In genomic region chr12:112774026-112774425, GRCm38 (mm10) we compare ENCODE assay signal across 23 mouse cellular contexts.
"Had no signal": no experiment of that assay in that cellular context is flagged by ENCODE, and none has a peak within 500 bp of the region (broad histone marks: within the 10 kb centered on the region; RNA-seq: fewer than 3 reads in every experiment).

No protein-coding gene starts in this region.

- H3K4me1 ChIP-seq: hindbrain, embryonic 13.5 days; hindbrain, embryonic 15.5 days; liver, embryonic 13.5 days; liver, embryonic 15.5 days had no signal

- H3K36me3 ChIP-seq: heart, embryonic 10.5 days; heart, embryonic 12.5 days; hindbrain, embryonic 13.5 days; hindbrain, embryonic 15.5 days; limb, embryonic 13.5 days; liver, embryonic 13.5 days; liver, embryonic 15.5 days had no signal

- DNase-seq: gastrocnemius, adult 2 months; gastrocnemius, postnatal 10 days; gastrocnemius, postnatal 36 days; heart, adult 18-20 months; heart, postnatal 10 days; heart, postnatal 36 days; kidney, adult 18-20 months; kidney, adult 8-10 months; kidney, postnatal 10 days; kidney, postnatal 4 days; liver; liver, embryonic 13.5 days had no signal

- H3K4me2 ChIP-seq: hindbrain, embryonic 13.5 days; hindbrain, embryonic 15.5 days; limb, embryonic 13.5 days; liver, embryonic 11.5 days; liver, embryonic 13.5 days; liver, embryonic 15.5 days had no signal

- H3K27ac ChIP-seq: gastrocnemius, adult 2 months; hindbrain, embryonic 13.5 days; hindbrain, embryonic 15.5 days; hindbrain, postnatal 0 days; layer of hippocampus, adult 2 months; left cerebral cortex, adult 2 months; limb, embryonic 13.5 days; liver, embryonic 13.5 days; liver, embryonic 15.5 days had no signal

- H3K27me3 ChIP-seq: heart, embryonic 12.5 days; hindbrain, embryonic 13.5 days; hindbrain, embryonic 15.5 days; limb, embryonic 13.5 days; liver, embryonic 15.5 days had no signal

- H3K9me3 ChIP-seq: heart, embryonic 10.5 days; hindbrain, embryonic 15.5 days; liver, embryonic 15.5 days had no signal

- H3K4me3 ChIP-seq: gastrocnemius, adult 2 months; hindbrain, embryonic 13.5 days; hindbrain, embryonic 15.5 days; layer of hippocampus, adult 2 months; left cerebral cortex, adult 2 months; limb, embryonic 13.5 days; liver, embryonic 13.5 days; liver, embryonic 15.5 days had no signal

- H3K9ac ChIP-seq: hindbrain, embryonic 13.5 days; hindbrain, embryonic 15.5 days; limb, embryonic 13.5 days; liver, embryonic 13.5 days; liver, embryonic 15.5 days had no signal

- ATAC-seq: hindbrain, postnatal 0 days; intestine, postnatal 0 days had no signal
